Mouse (Mus musculus) bone marrow macrophage, adult 2 months (primary cell): Measurements from ENCODE around the gene Ankrd37.

Source experiments
- CTCF ChIP-seq: IDR thresholded peaks from 2 replicates; pipeline ENCODE4 v1.5.1; 2012; ENCODE audit warnings: low read depth, mild to moderate bottlenecking, low read length, moderate library complexity
- POLR2A ChIP-seq: IDR thresholded peaks from 2 replicates; pipeline ENCODE4 v1.6.1; 2012; ENCODE audit warnings: mild to moderate bottlenecking, low read depth, low read length, borderline replicate concordance

DNA sequence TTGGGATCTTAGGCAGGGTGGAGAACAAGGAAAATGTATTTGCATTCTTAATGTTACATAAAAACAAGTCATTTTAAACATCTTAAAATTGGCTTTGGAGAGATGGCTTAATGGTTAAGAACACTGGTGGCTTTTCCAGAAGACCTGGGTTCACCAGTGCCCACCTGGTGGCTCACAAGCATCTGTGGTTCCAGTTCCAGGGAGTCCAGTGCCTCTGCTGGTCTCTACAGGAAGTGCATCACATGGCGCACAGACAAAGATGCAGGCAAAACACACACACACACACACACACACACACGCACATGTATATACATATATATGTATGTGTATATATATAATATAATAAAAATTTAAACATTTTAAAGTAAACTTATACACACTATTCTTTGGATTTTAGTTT lies 11.4 kb downstream of the Ankrd37 start:
- TF ChIP-seq CTCF: no peak
- TF ChIP-seq POLR2A: no peak
